Mouse (Mus musculus) limb, embryonic 11.5 days (tissue): ENCODE measurements around the gene Add3. TPM values are rescaled to one million over a fixed set of nuclear protein-coding genes. Genes with fewer than 3 reads are reported as not detected.

Experiments used
- ATAC-seq: fragments of 200-750 bp; cut with Nextera tagmentation; 2 replicates; pipeline ENCODE4 v1.8.0; 2017; ENCODE audit warnings: low read depth; ENCODE audit not compliant: insufficient number of reproducible peaks, low FRiP score, low TSS enrichment
- DNase-seq: peaks from one replicate; pipeline ENCODE4 v3.0.0-alpha.2; 2015; ENCODE audit warnings: low spot score
- H3K27ac ChIP-seq: fragments of 300-500 bp; sonication (generic); replicated peaks from 2 replicates; pipeline ENCODE4 v1.5.1; 2014; ENCODE audit warnings: low read depth, mild to moderate bottlenecking, low read length
- H3K27me3 ChIP-seq: fragments of 300-500 bp; sonication (generic); 2 replicates; pipeline ENCODE4 v1.6.1; 2014; ENCODE audit warnings: mild to moderate bottlenecking, low read length, mixed read lengths; ENCODE audit not compliant: control insufficient read depth, insufficient read depth
- H3K36me3 ChIP-seq: fragments of 300-500 bp; sonication (generic); 2 replicates; pipeline ENCODE4 v1.6.1; 2014; ENCODE audit warnings: mild to moderate bottlenecking, low read length, moderate library complexity, mixed read lengths; ENCODE audit not compliant: control insufficient read depth, insufficient read depth
- H3K4me1 ChIP-seq: fragments of 300-500 bp; sonication (generic); 2 replicates; pipeline ENCODE4 v1.6.1; 2014; ENCODE audit warnings: low read length, mixed read lengths; ENCODE audit not compliant: control insufficient read depth, insufficient read depth
- H3K4me2 ChIP-seq: fragments of 300-500 bp; sonication (generic); 2 replicates; pipeline ENCODE4 v1.6.1; 2014; ENCODE audit warnings: low read depth, mild to moderate bottlenecking, moderate library complexity; ENCODE audit not compliant: severe bottlenecking
- H3K4me3 ChIP-seq: fragments of 300-500 bp; sonication (generic); 2 replicates; pipeline ENCODE4 v1.5.1; 2014; ENCODE audit warnings: low read depth, low read length
- H3K9ac ChIP-seq: fragments of 300-500 bp; sonication (generic); 2 replicates; pipeline ENCODE4 v1.6.1; 2014; ENCODE audit warnings: mild to moderate bottlenecking, low read length
- H3K9me3 ChIP-seq: fragments of 300-500 bp; sonication (generic); 2 replicates; pipeline ENCODE4 v1.6.1; 2016; ENCODE audit warnings: low read length; ENCODE audit not compliant: control insufficient read depth
- WGBS: fragments of 180-500 bp; shearing (Covaris S2); extraction: QIAGEN DNeasy Blood & Tissue Kit; methylation state at CpG from one replicate; pipeline ENCODE4 v1.1.7; 2014; 5-methylcytosine and 5-hydroxymethylcytosine counted together
- polyA plus RNA-seq: library from polyadenylated mRNA; unstranded; fragments of >200 nt; fragmentation: Nextera tagmentation; extraction: Ambion mirVana; gene quantifications from 2 replicates; pipeline ENCODE4 v1.2.1, GENCODE M21; 2014

Add3 gene
- polyA plus RNA-seq: 74.4 and 75.1 TPM in 2 replicates

- H3K9me3 ChIP-seq: no peaks in the 10 kb centered on the region
Observed at GRCm38 (mm10) chr19:53140044-53140803, at the start of gene Add3. Add3 (plus strand) TSS chr19:53140443.

DNA sequence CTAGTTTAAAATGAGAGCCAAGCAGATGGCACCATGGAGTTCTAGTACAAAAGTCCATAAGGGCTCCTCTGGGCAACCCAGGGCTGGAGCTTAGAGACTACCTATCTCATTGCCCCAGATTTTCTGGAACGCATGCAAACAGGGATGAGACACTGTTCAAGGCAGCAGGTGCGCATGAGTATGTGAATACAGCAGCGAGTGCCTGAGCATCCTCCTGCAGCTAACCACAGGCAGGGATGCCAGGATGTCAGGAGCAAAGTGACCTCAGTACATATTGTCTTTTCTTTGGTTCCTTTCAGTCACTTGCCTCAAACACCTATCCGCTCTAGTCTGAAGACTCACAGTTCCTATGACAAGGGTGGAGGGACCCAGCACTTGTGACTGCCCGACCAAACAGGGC, 49.6 kb upstream of the Add3 start:
- Histone ChIP-seq H3K9ac (no peak overlapping the region), H3K9me3 (no peaks in the 10 kb centered on the region; the same call in 1 of the 2 replicates), H3K27ac (no peak overlapping the region), H3K36me3 (no peaks in the 10 kb centered on the region), H3K4me1 (0 out of 2 replicates have a peak, but pooled peaks cover 5% of the 10 kb centered on the region), H3K27me3 (no peaks in the 10 kb centered on the region), H3K4me2 (no peak overlapping the region), H3K4me3 (no peak overlapping the region)
- DNase-seq (no peak), ATAC-seq (no peak)
- WGBS: 95% methylated on average over 5 of the region's 5 CpGs

More at GRCm38 (mm10) chr19:53140044-53140803, at the start of gene Add3:
- Histone ChIP-seq H3K4me1 (peaks cover 39% of the 10 kb centered on the region), H3K27me3 (no peaks in the 10 kb centered on the region), H3K4me3 (peak within 1 kb of the TSS; percentile 41), H3K27ac (no peak within 1 kb of the TSS), H3K4me2 (peak within 1 kb of the TSS; percentile 87), H3K9ac (peak within 1 kb of the TSS; percentile 47; the same call in 1 of the 2 replicates), H3K36me3 (no peaks in the 10 kb centered on the region)
- 5% methylated on average over 24 of the region's 24 CpGs for WGBS
- DNase-seq: peak; percentile 64
- no peak for ATAC-seq

DNA sequence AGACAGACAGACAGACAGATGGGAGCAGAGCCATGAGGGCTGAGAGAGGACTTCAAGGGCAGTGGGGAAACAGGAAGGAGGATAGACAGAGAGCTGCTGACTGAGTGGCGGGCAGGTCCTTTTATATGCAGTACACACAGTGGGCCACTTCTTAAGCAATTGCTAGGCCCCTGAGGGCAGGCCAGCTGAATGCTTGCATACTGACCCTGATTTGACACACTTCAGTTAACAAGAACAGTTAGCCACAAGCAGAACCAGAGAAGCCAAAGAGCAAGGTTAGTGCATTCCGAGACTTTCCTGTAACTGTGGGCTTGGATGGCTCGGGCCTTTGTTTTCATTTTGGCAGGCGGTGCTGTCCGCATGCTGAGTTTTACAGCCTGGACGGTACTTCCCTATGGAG, 48.0 kb upstream of the Add3 start:
- Histone ChIP-seq H3K4me3 (no peak overlapping the region), H3K27ac (no peak overlapping the region), H3K27me3 (no peaks in the 10 kb centered on the region), H3K9me3 (no peaks in the 10 kb centered on the region; the same call in 1 of the 2 replicates), H3K4me1 (0 out of 2 replicates have a peak, but pooled peaks cover 4% of the 10 kb centered on the region), H3K36me3 (no peaks in the 10 kb centered on the region), H3K9ac (no peak overlapping the region), H3K4me2 (no peak overlapping the region)
- ATAC-seq (no peak), DNase-seq (no peak)
- WGBS: 71% methylated on average over 6 of the region's 6 CpGs

GRCm38 (mm10) chr19:53093294-53093693, 46.9 kb upstream of the Add3 start:
- no peak overlapping the region for H3K9ac ChIP-seq
- ATAC-seq: no peak
- H3K4me1 ChIP-seq: no peaks in the 10 kb centered on the region
- no peak overlapping the region for H3K4me2 ChIP-seq
- no peaks in the 10 kb centered on the region; the same call in 1 of the 2 replicates for H3K9me3 ChIP-seq
- WGBS: 86% methylated on average over 3 of the region's 3 CpGs
- no peak overlapping the region for H3K4me3 ChIP-seq
- H3K27me3 ChIP-seq: no peaks in the 10 kb centered on the region
- H3K27ac ChIP-seq: no peak overlapping the region
- H3K36me3 ChIP-seq: no peaks in the 10 kb centered on the region
- DNase-seq: no peak

DNA sequence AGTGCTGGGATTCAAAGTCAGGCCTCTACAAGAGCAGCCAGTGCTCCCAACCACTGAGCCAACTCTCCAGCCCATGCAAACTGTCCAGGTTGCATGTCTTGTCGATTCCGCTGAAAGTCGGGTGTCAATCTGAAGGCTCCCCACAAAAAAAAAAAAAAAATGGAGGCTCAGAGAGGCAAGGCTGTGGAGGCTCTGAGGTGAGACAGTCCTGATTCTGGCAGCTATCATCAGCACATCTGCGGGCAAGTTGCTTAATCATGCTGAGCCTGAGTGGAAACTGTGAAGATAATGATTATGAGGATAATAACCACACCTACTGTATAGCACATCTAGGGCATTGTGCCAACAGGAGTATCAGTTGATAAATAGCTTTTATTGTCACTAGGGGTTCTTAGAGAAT, 45.6 kb upstream of the Add3 start:
- no peak overlapping the region for H3K9ac ChIP-seq
- no peak for DNase-seq
- ATAC-seq: no peak
- H3K4me1 ChIP-seq: no peaks in the 10 kb centered on the region
- H3K36me3 ChIP-seq: no peaks in the 10 kb centered on the region
- no peak overlapping the region for H3K4me2 ChIP-seq
- no peak overlapping the region for H3K27ac ChIP-seq
- no peak overlapping the region for H3K4me3 ChIP-seq
- H3K27me3 ChIP-seq: no peaks in the 10 kb centered on the region
- WGBS: 88% methylated on average over 4 of the region's 4 CpGs
- no peaks in the 10 kb centered on the region; the same call in 1 of the 2 replicates for H3K9me3 ChIP-seq

GRCm38 (mm10) chr19:53101374-53102300, 38.6 kb upstream of the Add3 start:
- ATAC-seq (no peak), DNase-seq (no peak)
- Histone ChIP-seq H3K27ac (no peak overlapping the region), H3K4me2 (no peak overlapping the region), H3K9me3 (no peaks in the 10 kb centered on the region), H3K27me3 (no peaks in the 10 kb centered on the region), H3K4me1 (no peaks in the 10 kb centered on the region), H3K36me3 (no peaks in the 10 kb centered on the region), H3K9ac (no peak overlapping the region), H3K4me3 (no peak overlapping the region)
- 79% methylated on average over 12 of the region's 12 CpGs for WGBS

DNA sequence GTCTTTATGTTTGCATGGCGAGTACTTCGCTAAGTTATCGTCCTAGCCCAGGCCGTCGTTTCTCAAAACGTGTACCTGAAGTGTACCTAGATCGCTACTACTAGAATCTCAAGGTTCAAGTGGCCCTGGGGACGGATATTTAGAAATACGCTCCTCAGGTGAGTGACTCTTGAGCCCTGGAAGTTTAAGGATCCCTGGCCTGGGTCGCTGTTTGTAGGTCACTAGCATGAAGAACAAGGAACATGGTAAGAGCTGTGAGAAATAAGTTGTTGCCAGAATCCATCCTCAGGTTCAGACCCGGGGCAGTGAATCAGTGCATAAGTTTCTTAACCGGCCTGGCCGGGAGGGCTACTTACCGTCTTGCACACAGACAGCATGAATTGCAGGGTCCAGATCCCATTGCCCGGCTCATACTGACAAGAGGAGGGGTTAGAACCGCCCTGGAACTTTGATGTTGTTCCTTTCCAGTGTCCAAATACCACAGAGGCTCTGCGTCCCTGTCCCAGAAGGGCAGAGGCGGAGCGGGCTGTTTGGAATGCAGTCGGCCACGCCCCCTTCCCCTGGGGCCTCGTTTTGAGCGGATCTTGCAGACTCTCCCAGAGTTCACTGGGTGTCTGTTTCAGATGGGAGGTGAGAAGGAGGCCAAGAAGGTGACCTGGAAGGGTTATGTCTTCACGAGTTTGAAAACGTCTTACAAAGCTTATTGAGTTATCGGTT, 34.7 kb upstream of the Add3 start:
- Histone ChIP-seq H3K4me3 (no peak overlapping the region), H3K27ac (no peak overlapping the region)
- no peak for ATAC-seq

DNA sequence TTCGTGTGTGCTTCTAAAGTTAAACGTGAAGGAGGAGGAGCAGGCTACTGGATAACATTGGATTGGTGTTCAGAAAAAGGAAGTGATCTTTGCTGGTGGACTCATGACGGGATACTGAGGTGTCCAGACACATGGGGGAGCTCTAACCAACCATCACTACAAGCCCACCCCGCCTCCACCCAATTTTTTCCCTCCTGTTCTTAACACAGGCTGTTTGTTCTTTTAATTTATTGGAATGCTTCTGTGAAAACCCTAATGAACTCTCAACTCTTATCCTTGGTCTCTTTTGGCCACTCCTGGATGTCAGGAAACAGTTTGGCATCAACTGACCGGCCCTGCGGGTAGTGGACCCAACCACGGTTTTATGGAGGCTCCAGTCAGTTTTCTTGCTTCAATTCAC, 33.3 kb upstream of the Add3 start:
- Histone ChIP-seq H3K9me3 (no peaks in the 10 kb centered on the region), H3K36me3 (no peaks in the 10 kb centered on the region), H3K4me2 (no peak overlapping the region), H3K27ac (no peak overlapping the region), H3K4me3 (no peak overlapping the region), H3K27me3 (no peaks in the 10 kb centered on the region), H3K4me1 (no peaks in the 10 kb centered on the region), H3K9ac (no peak overlapping the region)
- ATAC-seq: no peak
- 86% methylated on average over 7 of the region's 7 CpGs for WGBS
- DNase-seq: no peak

More for the DNA sequence above, 34.7 kb upstream of the Add3 start:
- no peak overlapping the region for H3K4me2 ChIP-seq
- H3K4me1 ChIP-seq: no peaks in the 10 kb centered on the region
- WGBS: 49% methylated on average over 26 of the region's 26 CpGs
- H3K9ac ChIP-seq: no peak overlapping the region
- peak; percentile 80 for DNase-seq
- H3K9me3 ChIP-seq: no peaks in the 10 kb centered on the region
- no peaks in the 10 kb centered on the region for H3K27me3 ChIP-seq
- no peaks in the 10 kb centered on the region for H3K36me3 ChIP-seq
